Mouse (Mus musculus): ENCODE data around the gene Gja4. TPM values are rescaled to one million over a fixed set of nuclear protein-coding genes. Genes with fewer than 3 reads are reported as not detected.

The Gja4 gene
- 1 to 10 TPM; 1.6 to 4.4 (median 3.2) TPM for total RNA-seq (2022)

- peak in 1 of 2 experiments; percentile 34 for DNase-seq (ENCODE audit: low spot score in 2 of 2)
Measured at GRCm38 (mm10) chr4:127313861-127314260, at the start of gene Gja4. TSS of gene Gja4 (minus strand) at chr4:127314039.

- DNase-seq (ENCODE audit: low spot score in 2 of 2) = no peak
Measured at GRCm38 (mm10) chr4:127363331-127363730, 49.5 kb upstream of the Gja4 start.

- no peak for DNase-seq (ENCODE audit: low spot score in 2 of 2)
Measured at GRCm38 (mm10) chr4:127362520-127362919, 48.7 kb upstream of the Gja4 start.

GRCm38 (mm10) chr4:127358018-127358417, 44.2 kb upstream of the Gja4 start, which contains the start of gene Gjb5:
TSS of gene Gjb5 (minus strand) at chr4:127358181.
- no peak for DNase-seq (ENCODE audit: low spot score in 2 of 2)

GRCm38 (mm10) chr4:127354506-127355485, 41.0 kb upstream of the Gja4 start:
- DNase-seq (ENCODE audit: low spot score in 2 of 2) = peak; percentile 30 to 40

- no peak for DNase-seq (ENCODE audit: low spot score in 2 of 2)
Measured at GRCm38 (mm10) chr4:127353951-127354438, 40.2 kb upstream of the Gja4 start, which contains the start of gene Gjb4. TSS of gene Gjb4 (minus strand) at chr4:127354081.

- no peak for DNase-seq (ENCODE audit: low spot score in 2 of 2)
Measured at GRCm38 (mm10) chr4:127352594-127352993, 38.8 kb upstream of the Gja4 start.

- no peak for DNase-seq (ENCODE audit: low spot score in 2 of 2)
Measured at GRCm38 (mm10) chr4:127349560-127350300, 35.9 kb upstream of the Gja4 start.

GRCm38 (mm10) chr4:127345000-127345399, 31.2 kb upstream of the Gja4 start:
- DNase-seq (ENCODE audit: low spot score in 2 of 2) = no peak

- no peak for DNase-seq (ENCODE audit: low spot score in 2 of 2)
Measured at GRCm38 (mm10) chr4:127341372-127341771, 27.5 kb upstream of the Gja4 start.

- DNase-seq (ENCODE audit: low spot score in 2 of 2) = no peak
Measured at GRCm38 (mm10) chr4:127337668-127338067, 23.8 kb upstream of the Gja4 start.

GRCm38 (mm10) chr4:127334870-127335504, 21.1 kb upstream of the Gja4 start:
- no peak for DNase-seq (ENCODE audit: low spot score in 2 of 2)

GRCm38 (mm10) chr4:127331171-127331570, 17.3 kb upstream of the Gja4 start:
- no peak for DNase-seq (ENCODE audit: low spot score in 2 of 2)

GRCm38 (mm10) chr4:127330181-127331100, 16.6 kb upstream of the Gja4 start, which contains the start of gene Gjb3:
TSS of gene Gjb3 (minus strand) at chr4:127330844.
- DNase-seq (ENCODE audit: low spot score in 2 of 2) = no peak

GRCm38 (mm10) chr4:127329751-127330150, 15.9 kb upstream of the Gja4 start:
- DNase-seq (ENCODE audit: low spot score in 2 of 2) = no peak

- no peak for DNase-seq (ENCODE audit: low spot score in 2 of 2)
Measured at GRCm38 (mm10) chr4:127329046-127329445, 15.2 kb upstream of the Gja4 start.

- DNase-seq (ENCODE audit: low spot score in 2 of 2) = no peak
Measured at GRCm38 (mm10) chr4:127328378-127328777, 14.5 kb upstream of the Gja4 start.

GRCm38 (mm10) chr4:127327749-127328148, 13.9 kb upstream of the Gja4 start:
- no peak for DNase-seq (ENCODE audit: low spot score in 2 of 2)

- DNase-seq (ENCODE audit: low spot score in 2 of 2) = no peak
Measured at GRCm38 (mm10) chr4:127327258-127327657, 13.4 kb upstream of the Gja4 start.

GRCm38 (mm10) chr4:127325276-127325675, 11.4 kb upstream of the Gja4 start:
- no peak for DNase-seq (ENCODE audit: low spot score in 2 of 2)
